8 mouse cellular contexts compared by ENCODE assay signal in genomic region chr8:70696946-70697345, GRCm38 (mm10). TPM values are rescaled to one million over a fixed set of nuclear protein-coding genes. Genes with fewer than 3 reads are reported as not detected.
DNase-seq lines count a peak whose midpoint lies in the region; ATAC-seq and TF ChIP-seq lines count a peak whose summit lies in the region.

No protein-coding gene starts in this region.

- peaks cover 56% of the 10 kb centered on the region for H3K4me1 ChIP-seq in embryonic facial prominence, embryonic 13.5 days
- H3K4me1 ChIP-seq in hindbrain, embryonic 15.5 days (replicated peaks): peaks cover 43% of the 10 kb centered on the region
- peaks cover 19% of the 10 kb centered on the region for H3K4me1 ChIP-seq in midbrain, postnatal 0 days (ENCODE audit: insufficient read depth, low read length)

- H3K4me3 ChIP-seq in left cerebral cortex, adult 2 months: no peak overlapping the region
- H3K4me3 ChIP-seq in embryonic facial prominence, embryonic 13.5 days: peak overlapping the region; percentile 26; the same call in 1 of the 2 replicates
- peak overlapping the region; percentile 24 for H3K4me3 ChIP-seq in hindbrain, embryonic 15.5 days
- no peak overlapping the region for H3K4me3 ChIP-seq in midbrain, postnatal 0 days (ENCODE audit: low read depth, low read length)

- intact Hi-C loops in left cerebral cortex, adult 2 months (cut with DNase I): no loop called here
- intact Hi-C loops in gastrocnemius, postnatal 14 days (cut with DNase I; ENCODE audit: low total_unique reads): no loop called here

- peak overlapping the region; percentile 59 for H3K9ac ChIP-seq in embryonic facial prominence, embryonic 13.5 days
- H3K9ac ChIP-seq in hindbrain, embryonic 15.5 days: no peak overlapping the region
- no peak overlapping the region for H3K9ac ChIP-seq in midbrain, postnatal 0 days (replicated peaks; ENCODE audit: low read length, poor library complexity, severe bottlenecking)

- TF ChIP-seq CTCF in left cerebral cortex, adult 2 months (IDR thresholded peaks at IDR 0.05): no peak
- no peak for TF ChIP-seq CTCF in midbrain, postnatal 0 days (IDR thresholded peaks at IDR 0.05)

- no peak for ATAC-seq in embryonic facial prominence, embryonic 13.5 days (ENCODE audit: insufficient number of reproducible peaks, insufficient read depth, low FRiP score, low TSS enrichment, low read depth)
- ATAC-seq in hindbrain, embryonic 15.5 days (ENCODE audit: low FRiP score, low read depth): no peak
- no peak for ATAC-seq in midbrain, postnatal 0 days (ENCODE audit: low FRiP score)

- DNase-seq in left cerebral cortex, adult 2 months (ENCODE audit: extremely low spot score in 1 of 2, low spot score in 2 of 2): no peak
- DNase-seq in left cerebral cortex, adult 18-20 months (ENCODE audit: low spot score in 2 of 2): no peak
- no peak for DNase-seq in midbrain, postnatal 0 days (ENCODE audit: low spot score)
- DNase-seq in layer of hippocampus, postnatal 25 days (ENCODE audit: extremely low spot score in 1 of 2, low spot score in 1 of 2): no peak
- DNase-seq in frontal cortex, adult 2 months (ENCODE audit: extremely low spot score in 1 of 2, low spot score in 1 of 2): no peak
- DNase-seq in gastrocnemius, postnatal 14 days: no peak

- peak overlapping the region; percentile 64 for H3K4me2 ChIP-seq in embryonic facial prominence, embryonic 13.5 days
- peak overlapping the region; percentile 59 for H3K4me2 ChIP-seq in hindbrain, embryonic 15.5 days
- H3K4me2 ChIP-seq in midbrain, postnatal 0 days (ENCODE audit: low read depth, low read length, poor library complexity, severe bottlenecking): peak overlapping the region; percentile 55

- H3K36me3 ChIP-seq in embryonic facial prominence, embryonic 13.5 days: 0 out of 2 replicates have a peak, but pooled peaks cover 6% of the 10 kb centered on the region
- no peaks in the 10 kb centered on the region for H3K36me3 ChIP-seq in hindbrain, embryonic 15.5 days
- no peaks in the 10 kb centered on the region for H3K36me3 ChIP-seq in midbrain, postnatal 0 days (ENCODE audit: insufficient read depth, low read length)

- H3K27ac ChIP-seq in left cerebral cortex, adult 2 months: peak overlapping the region; percentile 69
- peak overlapping the region; percentile 99 for H3K27ac ChIP-seq in embryonic facial prominence, embryonic 13.5 days
- H3K27ac ChIP-seq in hindbrain, embryonic 15.5 days (replicated peaks): peak overlapping the region; percentile 99
- peak overlapping the region; percentile 26; the same call in 1 of the 2 replicates for H3K27ac ChIP-seq in midbrain, postnatal 0 days (ENCODE audit: low read depth, low read length)

- H3K9me3 ChIP-seq in embryonic facial prominence, embryonic 13.5 days: no peaks in the 10 kb centered on the region
- H3K9me3 ChIP-seq in hindbrain, embryonic 15.5 days: no peaks in the 10 kb centered on the region
- H3K9me3 ChIP-seq in midbrain, postnatal 0 days (ENCODE audit: low read length): no peaks in the 10 kb centered on the region

- 26% methylated on average over 4 of the region's 4 CpGs for WGBS in embryonic facial prominence, embryonic 13.5 days
- 39% methylated on average over 4 of the region's 4 CpGs for WGBS in hindbrain, embryonic 15.5 days
- 59% methylated on average over 4 of the region's 4 CpGs for whole genome bisulfite sequencing in midbrain, postnatal 0 days

- H3K27me3 ChIP-seq in embryonic facial prominence, embryonic 13.5 days: no peaks in the 10 kb centered on the region
- H3K27me3 ChIP-seq in hindbrain, embryonic 15.5 days: no peaks in the 10 kb centered on the region
- H3K27me3 ChIP-seq in midbrain, postnatal 0 days (ENCODE audit: insufficient read depth, low read length): no peaks in the 10 kb centered on the region

RNA-seq across cellular contexts. Expression of gene Jund, which starts 1.8 kb away (rescaled TPM):
- total RNA-seq in left cerebral cortex, adult 2 months (2021): 100 to 1,000 TPM; 247 to 264 TPM
- total RNA-seq in left cerebral cortex, adult 18-20 months (2021): 100 to 1,000 TPM; 221 to 289 TPM
- 54.7 and 68.5 TPM in 2 replicates for polyA plus RNA-seq in embryonic facial prominence, embryonic 13.5 days (2015; fragmentation: Nextera tagmentation; extraction: Ambion mirVana)
- 98.4 and 105 TPM in 2 replicates for polyA plus RNA-seq in hindbrain, embryonic 15.5 days (2015; fragmentation: Nextera tagmentation; extraction: Ambion mirVana)
- 470 and 553 TPM in 2 replicates for total RNA-seq in midbrain, postnatal 0 days (2014; rRNA removed)
- polyA plus RNA-seq in midbrain, postnatal 0 days (2015; fragmentation: Nextera tagmentation; extraction: Ambion mirVana): 91.0 and 99.3 TPM in 2 replicates
- 100 to 1,000 TPM; 181 to 194 TPM for total RNA-seq in layer of hippocampus, postnatal 25 days (2021)
- 226 and 228 TPM in 2 replicates for polyA plus RNA-seq in frontal cortex, adult 2 months (2012; rRNA removed)
- total RNA-seq in gastrocnemius, postnatal 14 days (2021): 10 to 100 TPM; 73.5 to 87.4 TPM

RNA-seq across cellular contexts. Expression of gene Iqcn, which starts 6.3 kb away (rescaled TPM):
- total RNA-seq in left cerebral cortex, adult 2 months (2021): under 1 TPM; 0.16 to 0.21 TPM
- under 1 TPM; 0.09 to 0.16 TPM for total RNA-seq in left cerebral cortex, adult 18-20 months (2021)
- 0.07 TPM in 1 of 2 replicates, not detected in the other for polyA plus RNA-seq in embryonic facial prominence, embryonic 13.5 days (2015; fragmentation: Nextera tagmentation; extraction: Ambion mirVana)
- 0.09 TPM in 2 replicates for polyA plus RNA-seq in hindbrain, embryonic 15.5 days (2015; fragmentation: Nextera tagmentation; extraction: Ambion mirVana)
- 0.22 TPM in 1 of 2 replicates, not detected in the other for total RNA-seq in midbrain, postnatal 0 days (2014; rRNA removed)
- 0.06 and 0.07 TPM in 2 replicates for polyA plus RNA-seq in midbrain, postnatal 0 days (2015; fragmentation: Nextera tagmentation; extraction: Ambion mirVana)
- total RNA-seq in layer of hippocampus, postnatal 25 days (2021): under 1 TPM; 0.05 to 0.12 TPM
- 0.32 and 0.40 TPM in 2 replicates for polyA plus RNA-seq in frontal cortex, adult 2 months (2012; rRNA removed)
- total RNA-seq in gastrocnemius, postnatal 14 days (2021): under 1 TPM in 1 of 2 experiments, not detected in 1; 0.04 TPM

RNA-seq across cellular contexts. Expression of gene Gm3336, which starts 21.4 kb away (rescaled TPM):
- not detected for total RNA-seq in left cerebral cortex, adult 2 months (2021)
- total RNA-seq in left cerebral cortex, adult 18-20 months (2021): not detected
- polyA plus RNA-seq in embryonic facial prominence, embryonic 13.5 days (2015; fragmentation: Nextera tagmentation; extraction: Ambion mirVana): not detected in 2 replicates
- polyA plus RNA-seq in hindbrain, embryonic 15.5 days (2015; fragmentation: Nextera tagmentation; extraction: Ambion mirVana): not detected in 2 replicates
- total RNA-seq in midbrain, postnatal 0 days (2014; rRNA removed): not detected in 2 replicates
- polyA plus RNA-seq in midbrain, postnatal 0 days (2015; fragmentation: Nextera tagmentation; extraction: Ambion mirVana): not detected in 2 replicates
- total RNA-seq in layer of hippocampus, postnatal 25 days (2021): not detected
- polyA plus RNA-seq in frontal cortex, adult 2 months (2012; rRNA removed): 0.12 TPM in 1 of 2 replicates, not detected in the other
- not detected for total RNA-seq in gastrocnemius, postnatal 14 days (2021)

RNA-seq across cellular contexts. Expression of gene Lsm4, which starts 23.9 kb away (rescaled TPM):
- 10 to 100 TPM; 62.1 to 62.9 TPM for total RNA-seq in left cerebral cortex, adult 2 months (2021)
- total RNA-seq in left cerebral cortex, adult 18-20 months (2021): 10 to 100 TPM; 65.0 to 70.9 TPM
- polyA plus RNA-seq in embryonic facial prominence, embryonic 13.5 days (2015; fragmentation: Nextera tagmentation; extraction: Ambion mirVana): 248 and 270 TPM in 2 replicates
- polyA plus RNA-seq in hindbrain, embryonic 15.5 days (2015; fragmentation: Nextera tagmentation; extraction: Ambion mirVana): 192 and 193 TPM in 2 replicates
- total RNA-seq in midbrain, postnatal 0 days (2014; rRNA removed): 140 and 312 TPM in 2 replicates
- 157 and 169 TPM in 2 replicates for polyA plus RNA-seq in midbrain, postnatal 0 days (2015; fragmentation: Nextera tagmentation; extraction: Ambion mirVana)
- total RNA-seq in layer of hippocampus, postnatal 25 days (2021): 10 to 100 TPM; 66.2 to 67.4 TPM
- 113 and 128 TPM in 2 replicates for polyA plus RNA-seq in frontal cortex, adult 2 months (2012; rRNA removed)
- total RNA-seq in gastrocnemius, postnatal 14 days (2021): 10 to 100 TPM; 65.9 to 77.0 TPM

RNA-seq across cellular contexts. Expression of gene Pde4c, which starts 26.6 kb away (rescaled TPM):
- 1 to 10 TPM; 1.9 to 3.0 TPM for total RNA-seq in left cerebral cortex, adult 2 months (2021)
- total RNA-seq in left cerebral cortex, adult 18-20 months (2021): 1 to 10 TPM; 1.6 to 3.4 TPM
- polyA plus RNA-seq in embryonic facial prominence, embryonic 13.5 days (2015; fragmentation: Nextera tagmentation; extraction: Ambion mirVana): 0.13 and 0.14 TPM in 2 replicates
- 0.21 and 0.35 TPM in 2 replicates for polyA plus RNA-seq in hindbrain, embryonic 15.5 days (2015; fragmentation: Nextera tagmentation; extraction: Ambion mirVana)
- total RNA-seq in midbrain, postnatal 0 days (2014; rRNA removed): 0.77 and 1.5 TPM in 2 replicates
- polyA plus RNA-seq in midbrain, postnatal 0 days (2015; fragmentation: Nextera tagmentation; extraction: Ambion mirVana): 0.21 and 0.39 TPM in 2 replicates
- 1 to 10 TPM in 1 of 2 experiments, under 1 TPM in 1; 0.89 to 1.2 TPM for total RNA-seq in layer of hippocampus, postnatal 25 days (2021)
- 4.6 and 5.1 TPM in 2 replicates for polyA plus RNA-seq in frontal cortex, adult 2 months (2012; rRNA removed)
- total RNA-seq in gastrocnemius, postnatal 14 days (2021): 1 to 10 TPM; 2.9 to 3.4 TPM

Comparison
In these comparisons a context has a peak if more than half of its experiments do, and no peak if none do; other contexts are left out.
1. H3K27ac ChIP-seq: peak in every context shown above with its lines; median percentile 99 in embryonic facial prominence, embryonic 13.5 days; 99 in hindbrain, embryonic 15.5 days; 69 in left cerebral cortex, adult 2 months; 26 in midbrain, postnatal 0 days.
2. H3K4me3 ChIP-seq: peak in embryonic facial prominence, embryonic 13.5 days (single experiment) and hindbrain, embryonic 15.5 days (single experiment); none in left cerebral cortex, adult 2 months (single experiment) and midbrain, postnatal 0 days (single experiment).
3. Peak in every context shown above with its lines, with median percentiles within 50 percentile points of each other: H3K4me2 ChIP-seq.